Mouse (Mus musculus) bone marrow, adult 2 months (tissue): ENCODE measurements around the gene Slc24a5. TPM values are rescaled to one million over a fixed set of nuclear protein-coding genes. Genes with fewer than 3 reads are reported as not detected.

Experiments
- H3K27ac ChIP-seq: fragments of 200-500 bp; 2 replicates; pipeline ENCODE4 v1.5.1; 2012; ENCODE audit warnings: low read depth, mild to moderate bottlenecking, control low read depth, inconsistent platforms, low read length; ENCODE audit not compliant: control insufficient read depth, poor library complexity, insufficient read depth
- H3K4me1 ChIP-seq: fragments of 200-500 bp; 2 replicates; pipeline ENCODE4 v1.6.1; 2011; ENCODE audit warnings: low read length; ENCODE audit not compliant: control insufficient read depth, insufficient read depth
- H3K4me3 ChIP-seq: fragments of 200-500 bp; replicated peaks from 2 replicates; pipeline ENCODE3; 2011; ENCODE audit warnings: mild to moderate bottlenecking, low read depth, low read length, control low read depth; ENCODE audit not compliant: control insufficient read depth
- CTCF ChIP-seq: fragments of 200-500 bp; IDR thresholded peaks from 2 replicates; pipeline ENCODE4 v1.5.1; 2011; ENCODE audit warnings: low read length, control low read depth; ENCODE audit not compliant: control insufficient read depth, insufficient read depth
- POLR2A ChIP-seq: fragments of 200-500 bp; IDR thresholded peaks from 2 replicates; pipeline ENCODE4 v1.6.1; 2011; ENCODE audit warnings: low read depth, mild to moderate bottlenecking, control low read depth, low read length, borderline replicate concordance; ENCODE audit not compliant: control insufficient read depth
- WGBS: fragments of 180-500 bp; shearing (Covaris S2); methylation state at CpG from one replicate; pipeline ENCODE4 v1.1.7; 2018; 5-methylcytosine and 5-hydroxymethylcytosine counted together
- polyA plus RNA-seq: library from polyadenylated mRNA; stranded (reverse); fragments of >200 nt; gene quantifications from 2 replicates; pipeline ENCODE4 v1.2.4, GENCODE M21; 2011; ENCODE audit warnings: low replicate concordance; ENCODE audit not compliant: missing spikeins, insufficient read depth, insufficient read length

The Slc24a5 gene
- polyA plus RNA-seq, 1 experiment, result 6.2 TPM

- TF ChIP-seq CTCF (no peak), POLR2A (no peak)
- no peak overlapping the region for H3K4me3 ChIP-seq
- 63% methylated on average over 3 of the region's 3 CpGs for WGBS
- no peak overlapping the region for H3K27ac ChIP-seq
- no peaks in the 10 kb centered on the region for H3K4me1 ChIP-seq
Observed at GRCm38 (mm10) chr2:125126792-125127191, 58.9 kb downstream of the Slc24a5 start.

- no peak overlapping the region for H3K4me3 ChIP-seq
- TF ChIP-seq POLR2A (no peak), CTCF (no peak)
- WGBS, result 54% methylated on average over 4 of the region's 4 CpGs
Observed at GRCm38 (mm10) chr2:125134113-125134512, 66.2 kb downstream of the Slc24a5 start.

GRCm38 (mm10) chr2:125135903-125136811 lies 68.2 kb downstream of the Slc24a5 start, which contains the start of gene Ctxn2:
Ctxn2 (plus strand) TSS chr2:125136692.
- Histone ChIP-seq H3K4me3 (no peak within 1 kb of the TSS), H3K4me1 (peaks cover 2% of the 10 kb centered on the region; the same call in 1 of the 2 replicates), H3K27ac (no peak within 1 kb of the TSS; the same call in 1 of the 2 replicates)
- TF ChIP-seq CTCF, result no peak
- no peak for TF ChIP-seq POLR2A
- 4% methylated on average over 39 of the region's 39 CpGs for WGBS

More at GRCm38 (mm10) chr2:125134113-125134512, 66.2 kb downstream of the Slc24a5 start:
- H3K27ac ChIP-seq, result no peak overlapping the region
- peaks cover 2% of the 10 kb centered on the region; the same call in 1 of the 2 replicates for H3K4me1 ChIP-seq

GRCm38 (mm10) chr2:125136846-125137245 lies 68.9 kb downstream of the Slc24a5 start:
- Histone ChIP-seq H3K27ac (no peak overlapping the region), H3K4me3 (no peak overlapping the region), H3K4me1 (peaks cover 2% of the 10 kb centered on the region; the same call in 1 of the 2 replicates)
- WGBS, result 29% methylated on average over 7 of the region's 7 CpGs
- TF ChIP-seq POLR2A, result no peak
- no peak for TF ChIP-seq CTCF

Other genes starting within 250 kb of the Slc24a5 start
- gene Myef2, start 55.5 kb downstream of the Slc24a5 start, polyA plus RNA-seq, result 39.8 and 41.1 TPM in 2 replicates
- not detected in 2 replicates for gene Ctxn2, start 68.6 kb downstream of the Slc24a5 start, polyA plus RNA-seq
- not detected in 2 replicates for gene Slc12a1, start 84.4 kb downstream of the Slc24a5 start, polyA plus RNA-seq
- gene Dut, start 179.1 kb downstream of the Slc24a5 start, polyA plus RNA-seq, result 93.9 and 94.2 TPM in 2 replicates